Mouse (Mus musculus): ENCODE data around the gene Grm5.

The Grm5 gene

GRCm38 (mm10) chr7:87583868-87584267 lies at the start of gene Grm5:
Gene Grm5, plus strand, starts transcription at chr7:87584168.
- no peak for DNase-seq (ENCODE audit: low read depth)

GRCm38 (mm10) chr7:87539031-87539430 lies 44.9 kb upstream of the Grm5 start:
- DNase-seq (ENCODE audit: low read depth), result no peak

GRCm38 (mm10) chr7:87565300-87565699 lies 18.7 kb upstream of the Grm5 start:
- DNase-seq (ENCODE audit: low read depth), result no peak

- DNase-seq (ENCODE audit: low read depth), result no peak
Observed at GRCm38 (mm10) chr7:87566476-87566875, 17.5 kb upstream of the Grm5 start.

GRCm38 (mm10) chr7:87584281-87584701 lies 323 bp downstream of the Grm5 start:
- DNase-seq (ENCODE audit: low read depth), result no peak

GRCm38 (mm10) chr7:87586271-87586937 lies 2.4 kb downstream of the Grm5 start:
- no peak for DNase-seq (ENCODE audit: low read depth)

GRCm38 (mm10) chr7:87587976-87588375 lies 4.0 kb downstream of the Grm5 start:
- DNase-seq (ENCODE audit: low read depth), result no peak

GRCm38 (mm10) chr7:87626251-87626650 lies 42.3 kb downstream of the Grm5 start:
- no peak for DNase-seq (ENCODE audit: low read depth)

- DNase-seq (ENCODE audit: low read depth), result no peak
Observed at GRCm38 (mm10) chr7:87635530-87635929, 51.6 kb downstream of the Grm5 start.

- DNase-seq (ENCODE audit: low read depth), result no peak
Observed at GRCm38 (mm10) chr7:87650610-87651009, 66.6 kb downstream of the Grm5 start.

GRCm38 (mm10) chr7:87661794-87662193 lies 77.8 kb downstream of the Grm5 start:
- no peak for DNase-seq (ENCODE audit: low read depth)

GRCm38 (mm10) chr7:87664041-87664440 lies 80.1 kb downstream of the Grm5 start:
- no peak for DNase-seq (ENCODE audit: low read depth)

GRCm38 (mm10) chr7:87716393-87716792 lies 132.4 kb downstream of the Grm5 start:
- no peak for DNase-seq (ENCODE audit: low read depth)

GRCm38 (mm10) chr7:87718631-87719030 lies 134.7 kb downstream of the Grm5 start:
- no peak for DNase-seq (ENCODE audit: low read depth)

GRCm38 (mm10) chr7:87734511-87734910 lies 150.5 kb downstream of the Grm5 start:
- DNase-seq (ENCODE audit: low read depth), result no peak

- no peak for DNase-seq (ENCODE audit: low read depth)
Observed at GRCm38 (mm10) chr7:87761945-87762344, 178.0 kb downstream of the Grm5 start.

GRCm38 (mm10) chr7:87762376-87762775 lies 178.4 kb downstream of the Grm5 start:
- DNase-seq (ENCODE audit: low read depth), result no peak

GRCm38 (mm10) chr7:87787560-87787959 lies 203.6 kb downstream of the Grm5 start:
- DNase-seq (ENCODE audit: low read depth), result no peak

- no peak for DNase-seq (ENCODE audit: low read depth)
Observed at GRCm38 (mm10) chr7:87788963-87789362, 205.0 kb downstream of the Grm5 start.

- DNase-seq (ENCODE audit: low read depth), result no peak
Observed at GRCm38 (mm10) chr7:87793896-87794295, 209.9 kb downstream of the Grm5 start.

- no peak for DNase-seq (ENCODE audit: low read depth)
Observed at GRCm38 (mm10) chr7:87824898-87825297, 240.9 kb downstream of the Grm5 start.

GRCm38 (mm10) chr7:87834669-87835068 lies 250.7 kb downstream of the Grm5 start:
- no peak for DNase-seq (ENCODE audit: low read depth)

GRCm38 (mm10) chr7:87838579-87838978 lies 254.6 kb downstream of the Grm5 start:
- DNase-seq (ENCODE audit: low read depth), result no peak

GRCm38 (mm10) chr7:87843496-87843895 lies 259.5 kb downstream of the Grm5 start:
- no peak for DNase-seq (ENCODE audit: low read depth)
